Mouse (Mus musculus) bone marrow, adult 2 months (tissue): ENCODE data around the gene Mrps16. TPM values are rescaled to one million over a fixed set of nuclear protein-coding genes. Genes with fewer than 3 reads are reported as not detected.
A peak's percentile ranks its signal among the peaks of the same experiment; 100 is the strongest.

Experiments used
- H3K27ac ChIP-seq: fragments of 200-500 bp; 2 replicates; pipeline ENCODE4 v1.5.1; 2012; ENCODE audit warnings: low read depth, mild to moderate bottlenecking, control low read depth, inconsistent platforms, low read length; ENCODE audit not compliant: control insufficient read depth, poor library complexity, insufficient read depth
- H3K4me1 ChIP-seq: fragments of 200-500 bp; 2 replicates; pipeline ENCODE4 v1.6.1; 2011; ENCODE audit warnings: low read length; ENCODE audit not compliant: control insufficient read depth, insufficient read depth
- H3K4me3 ChIP-seq: fragments of 200-500 bp; replicated peaks from 2 replicates; pipeline ENCODE3; 2011; ENCODE audit warnings: mild to moderate bottlenecking, low read depth, low read length, control low read depth; ENCODE audit not compliant: control insufficient read depth
- CTCF ChIP-seq: fragments of 200-500 bp; IDR thresholded peaks from 2 replicates; pipeline ENCODE4 v1.5.1; 2011; ENCODE audit warnings: low read length, control low read depth; ENCODE audit not compliant: control insufficient read depth, insufficient read depth
- POLR2A ChIP-seq: fragments of 200-500 bp; IDR thresholded peaks from 2 replicates; pipeline ENCODE4 v1.6.1; 2011; ENCODE audit warnings: low read depth, mild to moderate bottlenecking, control low read depth, low read length, borderline replicate concordance; ENCODE audit not compliant: control insufficient read depth
- WGBS: fragments of 180-500 bp; shearing (Covaris S2); methylation state at CpG from one replicate; pipeline ENCODE4 v1.1.7; 2018; 5-methylcytosine and 5-hydroxymethylcytosine counted together
- polyA plus RNA-seq: library from polyadenylated mRNA; stranded (reverse); fragments of >200 nt; gene quantifications from 2 replicates; pipeline ENCODE4 v1.2.4, GENCODE M21; 2011; ENCODE audit warnings: low replicate concordance; ENCODE audit not compliant: missing spikeins, insufficient read depth, insufficient read length

The Mrps16 gene
- polyA plus RNA-seq, 1 experiment: 78.8 TPM

DNA sequence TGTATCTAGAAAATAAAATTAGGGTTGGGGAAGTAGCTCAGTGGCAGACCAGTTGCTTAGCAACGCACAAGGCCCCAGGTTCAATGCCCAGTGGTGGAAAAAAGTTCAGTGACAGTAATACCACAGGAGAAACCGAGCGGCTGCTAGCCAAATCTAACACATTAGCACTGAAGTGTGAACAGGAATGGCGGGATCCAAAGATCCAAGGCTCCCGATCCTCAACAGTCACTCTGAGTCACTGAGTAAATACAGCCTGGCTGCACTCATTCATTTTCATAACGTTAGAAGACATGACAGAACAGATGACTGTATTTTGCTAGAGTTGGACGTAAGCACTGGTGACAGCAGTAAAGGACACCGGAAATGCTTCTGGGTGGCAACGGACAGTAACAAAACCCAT lies 47.5 kb downstream of the Mrps16 start:
- no peak overlapping the region for H3K4me3 ChIP-seq
- WGBS: 88% methylated on average over 9 of the region's 9 CpGs

DNA sequence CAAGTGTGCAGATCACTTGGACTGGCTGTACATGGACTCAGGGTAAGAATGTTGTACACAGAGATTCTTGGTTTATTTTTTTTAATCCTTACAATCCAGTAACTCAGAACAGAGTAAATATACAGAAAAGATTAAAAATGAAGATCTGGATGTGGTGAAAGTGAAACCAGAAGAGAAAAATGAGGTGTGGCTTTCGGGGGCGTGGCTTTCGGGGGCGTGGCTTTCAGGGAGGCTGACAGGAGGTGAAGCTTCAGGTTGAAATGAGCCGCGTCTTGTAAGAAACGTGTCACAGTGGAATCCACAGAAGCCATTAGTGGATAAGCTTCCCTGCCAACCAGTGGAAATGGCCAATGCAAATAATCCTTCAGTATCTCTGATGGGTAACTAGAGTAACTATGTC lies 52.6 kb downstream of the Mrps16 start:
- no peak for TF ChIP-seq POLR2A
- TF ChIP-seq CTCF: no peak
- Histone ChIP-seq H3K4me1 (no peaks in the 10 kb centered on the region), H3K4me3 (peak overlapping the region; percentile 52), H3K27ac (no peak overlapping the region)
- 69% methylated on average over 7 of the region's 7 CpGs for WGBS

More for the DNA sequence above, 47.5 kb downstream of the Mrps16 start:
- TF ChIP-seq CTCF (no peak), POLR2A (no peak)
- Histone ChIP-seq H3K27ac (no peak overlapping the region), H3K4me1 (no peaks in the 10 kb centered on the region)

DNA sequence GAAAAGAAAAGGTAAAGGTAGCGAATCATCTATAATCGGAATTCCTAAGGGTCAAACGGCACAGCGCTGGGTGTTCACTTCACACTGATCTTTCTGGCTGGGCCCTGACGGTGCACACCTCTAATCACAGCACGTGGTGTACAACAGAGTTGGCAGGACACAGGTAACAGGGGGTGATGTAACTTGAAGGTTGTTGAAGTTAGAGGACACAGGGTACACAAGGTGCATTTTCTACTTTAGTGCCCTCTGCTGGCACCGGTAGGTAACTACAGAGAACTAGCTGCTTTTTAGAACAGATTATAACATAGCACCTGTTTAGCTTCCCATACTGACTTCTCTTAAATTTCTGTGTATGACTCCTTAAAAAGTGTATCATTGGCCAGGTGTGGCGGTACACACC lies 53.3 kb downstream of the Mrps16 start:
- 84% methylated on average over 8 of the region's 8 CpGs for WGBS
- TF ChIP-seq POLR2A: no peak
- TF ChIP-seq CTCF: no peak
- H3K4me3 ChIP-seq: no peak overlapping the region
- no peaks in the 10 kb centered on the region for H3K4me1 ChIP-seq
- no peak overlapping the region for H3K27ac ChIP-seq

DNA sequence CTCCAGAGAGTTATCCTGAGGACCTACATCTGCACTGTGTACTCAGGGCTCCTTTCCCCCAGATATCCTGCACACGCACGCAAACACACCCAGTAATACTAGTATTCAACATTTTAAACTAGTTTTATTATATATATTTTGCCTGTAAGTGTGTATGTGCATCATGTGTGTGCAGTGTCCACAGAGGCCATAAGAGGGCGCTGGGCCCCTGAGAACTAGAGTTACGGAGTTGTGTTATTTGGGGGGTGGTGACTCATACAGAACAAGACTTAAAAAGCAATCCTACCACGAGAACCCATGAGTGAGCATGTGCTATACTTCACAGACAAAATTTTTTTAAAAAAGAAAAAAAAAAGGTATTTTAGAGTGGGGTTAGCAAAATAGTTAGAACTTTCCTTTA lies 54.0 kb downstream of the Mrps16 start:
- Histone ChIP-seq H3K27ac (no peak overlapping the region), H3K4me3 (no peak overlapping the region), H3K4me1 (no peaks in the 10 kb centered on the region)
- TF ChIP-seq POLR2A (no peak), CTCF (no peak)
- WGBS: 90% methylated on average over 5 of the region's 5 CpGs

Other genes starting within 250 kb of the Mrps16 start
- 1.3 and 5.4 TPM in 2 replicates for gene Kcnk5, start 211.8 kb downstream of the Mrps16 start, polyA plus RNA-seq
- gene Kcnk16, start 124.4 kb downstream of the Mrps16 start, polyA plus RNA-seq: not detected in 2 replicates
- 9.8 and 16.9 TPM in 2 replicates for gene Nudt13, start 98.9 kb downstream of the Mrps16 start, polyA plus RNA-seq
- gene Ecd, start 45.5 kb downstream of the Mrps16 start, polyA plus RNA-seq: 11.1 and 18.7 TPM in 2 replicates
- gene Fam149b, start 45.5 kb downstream of the Mrps16 start, polyA plus RNA-seq: 6.9 and 16.8 TPM in 2 replicates
- 90.4 and 102 TPM in 2 replicates for gene Dnajc9, start 4.7 kb downstream of the Mrps16 start, polyA plus RNA-seq
- gene Cfap70, start 58.6 kb upstream of the Mrps16 start, polyA plus RNA-seq: 2.5 TPM in 1 of 2 replicates, not detected in the other
- 28.3 and 34.6 TPM in 2 replicates for gene Anxa7, start 86.5 kb upstream of the Mrps16 start, polyA plus RNA-seq
- gene Mss51, start 103.3 kb upstream of the Mrps16 start, polyA plus RNA-seq: 7.6 and 7.7 TPM in 2 replicates
- gene Ppp3cb, start 152.9 kb upstream of the Mrps16 start, polyA plus RNA-seq: 23.8 and 35.0 TPM in 2 replicates
- 2.2 and 6.4 TPM in 2 replicates for gene Usp54, start 247.4 kb upstream of the Mrps16 start, polyA plus RNA-seq